Mouse (Mus musculus) thymus, postnatal 25 days (tissue): ENCODE results near the gene Bcl11a.

Source experiments
- DNase-seq: peaks from one replicate; pipeline ENCODE4 v3.0.0; 2022

The Bcl11a gene

GRCm38 (mm10) chr11:24133928-24134327 is 56.1 kb downstream of the Bcl11a start:
- no peak for DNase-seq

DNA sequence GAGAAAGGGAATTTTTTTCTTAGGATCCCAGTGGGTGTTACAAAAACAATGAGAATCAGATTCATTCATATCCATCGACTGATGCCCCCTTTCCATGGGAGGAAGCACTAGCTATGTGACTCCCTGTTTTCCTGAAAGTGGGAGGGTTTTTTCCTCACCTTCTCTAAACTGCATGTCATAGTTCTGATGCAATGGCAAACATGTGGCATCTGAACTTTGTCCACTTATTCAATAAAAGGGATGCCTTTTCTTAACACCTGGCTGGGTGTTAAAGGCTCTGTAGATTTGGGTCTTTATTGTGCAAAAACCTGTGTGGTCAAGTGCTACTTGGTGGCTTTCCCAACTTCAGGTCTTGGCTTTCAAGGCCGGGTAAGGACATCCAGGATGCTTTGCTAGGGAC is 57.4 kb downstream of the Bcl11a start:
- no peak for DNase-seq

GRCm38 (mm10) chr11:24136084-24136785 is 58.4 kb downstream of the Bcl11a start:
- no peak for DNase-seq

DNA sequence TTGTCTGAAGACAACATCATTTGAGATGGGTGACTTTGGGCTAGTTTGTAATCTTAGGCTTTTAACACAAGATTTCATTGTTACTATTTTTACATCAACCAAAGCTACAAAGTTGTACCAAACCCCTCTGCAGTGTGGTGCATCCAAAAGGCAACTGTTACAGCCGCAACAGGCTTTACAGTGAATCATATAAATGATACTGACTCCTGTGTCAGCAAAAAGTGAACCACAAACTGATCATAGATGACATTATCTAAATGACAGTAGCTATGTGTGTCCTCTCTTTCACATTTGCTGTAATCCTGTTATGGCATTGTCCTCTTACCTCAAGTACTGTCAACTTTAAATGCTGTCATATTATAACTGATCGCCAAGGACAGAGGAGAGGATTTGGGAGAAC is 60.0 kb downstream of the Bcl11a start:
- DNase-seq = no peak

DNA sequence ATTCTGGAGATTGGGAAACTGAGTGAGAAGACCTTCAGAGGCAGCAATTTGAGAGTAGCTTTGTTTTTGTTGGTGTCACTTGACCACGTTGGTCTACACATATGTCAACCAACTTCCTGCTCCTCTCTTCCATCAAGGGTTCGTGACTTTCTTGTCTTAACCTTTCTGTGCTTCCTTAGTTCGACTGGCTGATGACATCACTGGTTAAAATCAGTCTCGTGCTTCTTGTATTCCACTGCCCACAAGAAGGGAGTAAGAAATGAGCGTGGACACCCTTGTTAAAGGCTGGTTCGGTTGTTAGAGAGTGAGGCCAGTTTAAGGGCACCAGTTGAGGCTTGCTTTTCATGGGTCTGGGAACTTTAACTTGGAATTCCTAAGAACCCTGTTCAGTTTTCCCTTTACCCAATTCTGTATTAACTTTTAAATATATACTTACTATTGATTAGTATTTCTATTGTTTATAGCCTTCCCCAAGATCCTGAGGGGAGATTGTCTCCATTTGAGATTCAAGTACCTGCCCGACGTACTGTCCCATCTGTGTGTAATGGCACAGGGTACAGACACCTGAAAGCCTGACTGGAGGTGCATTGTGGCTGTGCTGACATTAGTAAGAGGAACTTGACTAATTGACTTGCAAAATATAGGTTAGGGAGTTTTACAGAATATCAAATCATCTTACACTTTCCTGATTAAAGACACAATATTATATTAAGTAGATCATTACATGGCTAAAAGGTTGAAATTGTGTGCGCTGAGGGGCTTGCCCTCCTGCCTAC is 60.9 kb downstream of the Bcl11a start:
- DNase-seq = no peak

DNA sequence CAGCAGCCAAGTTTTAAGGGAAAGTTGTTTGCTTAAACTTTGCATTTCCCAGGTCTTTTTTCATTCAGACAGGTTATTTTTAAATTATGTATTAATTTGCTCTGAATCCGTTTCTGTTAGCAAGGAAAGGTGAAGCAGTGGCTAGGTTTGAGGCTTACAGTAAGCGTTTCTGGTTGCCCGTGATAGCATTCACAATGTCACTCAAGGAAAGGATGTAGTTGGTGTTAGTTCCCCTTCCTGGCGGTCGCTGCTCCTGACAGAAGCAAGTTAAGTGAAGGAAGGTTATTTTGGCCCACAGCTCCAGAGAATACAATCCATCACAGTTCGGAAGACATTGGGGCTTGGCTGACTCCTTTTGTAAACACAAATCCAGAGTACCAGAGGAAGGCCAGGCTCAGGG is 61.6 kb downstream of the Bcl11a start:
- DNase-seq = no peak

GRCm38 (mm10) chr11:24139952-24140351 is 62.1 kb downstream of the Bcl11a start:
- DNase-seq = no peak

- no peak for DNase-seq
These were observed 63.1 kb downstream of the Bcl11a start for GRCm38 (mm10) chr11:24140948-24141347.

- no peak for DNase-seq
These were observed 63.8 kb downstream of the Bcl11a start for GRCm38 (mm10) chr11:24141479-24142251.

DNA sequence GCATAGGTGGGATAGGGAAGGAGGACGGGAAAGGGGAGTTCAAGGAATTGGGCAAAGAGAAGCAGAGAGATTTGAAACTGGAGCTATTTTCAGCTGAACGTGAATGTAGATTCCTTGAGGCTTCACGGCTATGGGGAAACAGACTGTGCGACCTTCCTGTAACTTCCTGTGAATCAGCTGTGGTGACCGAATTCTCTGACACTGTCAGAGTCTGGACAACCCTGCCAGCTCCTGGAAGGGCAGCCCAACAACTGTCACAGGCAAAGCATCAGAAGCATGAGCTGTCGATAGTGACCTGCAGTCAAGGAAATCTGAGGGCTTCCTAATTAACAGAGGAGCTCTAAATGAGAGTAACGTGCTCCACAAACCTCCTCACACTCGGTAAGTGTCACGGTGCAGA is 64.5 kb downstream of the Bcl11a start:
- no peak for DNase-seq

GRCm38 (mm10) chr11:24144159-24144946 is 66.5 kb downstream of the Bcl11a start:
- DNase-seq = no peak

- DNase-seq = no peak
These were observed 68.2 kb downstream of the Bcl11a start for GRCm38 (mm10) chr11:24146034-24146433.

- DNase-seq = no peak
These were observed 68.6 kb downstream of the Bcl11a start for GRCm38 (mm10) chr11:24146437-24146836.

DNA sequence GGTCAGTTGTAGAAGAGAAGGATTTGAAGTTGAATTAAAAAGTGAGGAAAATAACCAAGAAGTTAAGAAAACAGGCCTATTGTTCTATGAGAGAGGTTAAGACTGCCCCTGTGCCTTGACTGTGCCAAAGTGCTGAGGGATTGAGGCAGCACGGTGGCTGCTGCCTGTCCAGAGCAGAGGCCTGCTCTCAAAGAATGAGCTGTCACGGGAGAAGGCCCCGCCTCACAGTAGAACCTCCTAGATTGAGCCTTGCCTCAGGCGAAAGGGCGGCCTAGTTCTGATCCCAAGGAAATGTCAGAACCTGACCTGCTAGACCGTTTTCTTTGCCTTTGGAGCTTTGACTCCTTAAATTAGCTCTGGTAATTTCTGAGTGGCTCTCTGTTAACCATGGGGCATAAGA is 69.8 kb downstream of the Bcl11a start:
- DNase-seq = no peak

- no peak for DNase-seq
These were observed 70.7 kb downstream of the Bcl11a start for GRCm38 (mm10) chr11:24148545-24148944.

DNA sequence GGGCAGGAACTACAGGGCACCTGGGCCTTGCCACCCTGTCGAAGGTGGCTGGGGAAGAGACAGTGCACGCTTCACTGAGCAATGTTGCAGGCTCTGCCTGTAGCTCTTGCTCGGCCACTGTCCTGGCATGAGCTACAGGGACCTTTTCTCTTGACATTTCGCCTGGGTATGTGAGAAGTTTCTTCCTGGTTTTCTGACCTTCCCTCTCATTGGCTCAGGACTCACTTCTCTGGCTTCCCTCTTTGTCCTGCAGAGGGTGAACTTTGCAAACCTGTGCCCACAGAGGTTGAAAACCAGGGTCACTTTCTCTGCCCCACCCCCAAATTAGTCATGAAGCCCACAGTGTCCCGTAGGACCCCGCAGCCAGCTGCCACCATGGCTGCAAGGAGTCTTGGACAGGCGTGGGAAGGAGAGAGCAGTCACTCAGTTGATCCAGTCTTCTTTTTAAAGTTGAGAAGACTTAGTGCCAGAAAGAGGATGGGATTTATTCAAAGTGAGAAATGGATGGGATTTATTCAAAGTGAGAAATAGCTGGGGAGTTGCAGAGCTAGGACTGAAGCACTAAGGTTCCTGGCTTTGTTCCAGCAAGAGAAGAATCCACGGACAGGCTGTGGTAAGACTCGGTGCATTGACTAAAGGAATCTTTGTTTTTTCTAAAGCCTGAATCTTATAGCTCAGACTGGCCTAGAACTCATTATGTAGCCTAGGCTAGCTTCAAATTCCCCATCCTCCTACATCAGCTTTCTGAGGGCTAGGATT is 71.8 kb downstream of the Bcl11a start:
- no peak for DNase-seq

- no peak for DNase-seq
These were observed 74.4 kb downstream of the Bcl11a start for GRCm38 (mm10) chr11:24152076-24152784.

DNA sequence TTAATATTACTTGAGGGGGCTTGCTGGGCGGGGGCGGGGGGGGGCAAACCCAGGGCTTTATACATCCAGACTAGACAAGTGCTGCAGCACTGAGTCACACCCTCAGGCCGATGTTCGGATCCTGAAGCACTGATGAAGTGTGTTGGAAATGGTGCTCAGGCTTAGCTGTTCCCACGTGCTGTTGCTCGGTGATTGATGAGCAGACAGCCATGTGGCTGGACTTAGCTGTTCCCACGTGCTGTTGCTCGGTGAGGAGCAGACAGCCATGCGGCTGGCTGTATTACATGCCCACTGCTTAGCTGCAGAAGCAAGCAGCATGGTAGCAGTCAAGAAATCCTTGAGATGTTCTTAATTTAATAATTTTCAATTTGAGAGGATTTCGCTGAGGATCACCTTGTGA is 75.2 kb downstream of the Bcl11a start:
- no peak for DNase-seq

DNA sequence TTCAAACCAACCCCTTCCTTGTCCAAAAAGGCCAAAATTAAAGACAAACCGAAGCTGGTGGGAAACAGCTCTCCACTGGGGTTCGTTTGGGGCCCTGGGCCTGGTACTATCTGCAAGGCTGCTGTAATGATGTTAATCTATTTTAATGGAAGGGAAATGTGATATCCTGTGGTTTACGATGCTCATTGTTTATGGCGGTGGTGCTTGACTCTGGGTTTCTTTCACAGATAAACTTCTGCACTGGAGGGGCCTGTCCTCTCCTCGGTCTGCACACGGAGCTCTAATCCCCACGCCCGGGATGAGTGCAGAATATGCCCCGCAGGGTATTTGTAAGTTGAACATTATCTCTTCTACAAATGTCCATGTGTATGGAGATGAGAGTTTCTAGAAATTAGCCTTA is 80.2 kb downstream of the Bcl11a start:
- no peak for DNase-seq

DNA sequence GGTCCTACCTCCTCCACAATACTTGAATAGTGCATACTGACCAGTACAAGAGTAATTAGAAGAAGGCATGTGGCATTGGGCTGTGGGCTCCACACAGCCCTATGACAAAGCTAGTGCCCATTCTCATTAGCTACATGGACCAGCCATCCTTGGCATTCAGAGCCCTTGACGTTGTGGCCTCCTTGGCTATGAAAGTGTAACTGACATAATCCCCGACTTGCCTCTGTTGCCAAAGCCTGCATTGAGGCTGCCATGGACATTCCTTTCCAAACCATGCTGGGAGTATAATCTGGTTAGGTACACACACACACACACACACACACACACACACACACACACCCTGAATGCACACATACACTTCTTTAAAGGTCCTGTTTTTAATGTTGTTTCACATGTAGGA is 81.8 kb downstream of the Bcl11a start:
- no peak for DNase-seq

DNA sequence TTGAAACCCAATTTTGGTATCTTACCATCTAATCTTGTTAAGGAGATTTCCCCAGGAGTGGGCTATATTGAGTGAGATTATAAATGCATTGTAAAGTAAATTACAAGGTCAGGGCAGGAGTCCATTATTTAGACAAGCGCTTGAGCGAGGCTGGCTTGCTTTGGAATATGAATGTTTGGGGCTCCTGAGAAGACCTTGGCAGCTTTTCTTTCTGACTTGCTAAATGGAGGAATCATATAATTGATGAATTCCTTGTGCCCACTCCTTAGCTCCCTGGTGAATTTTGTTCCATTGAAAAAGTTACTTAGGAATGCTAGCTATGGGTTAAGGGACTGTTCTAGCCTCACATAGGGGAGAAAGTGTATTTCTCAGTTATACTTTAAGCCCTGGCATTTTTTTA is 83.6 kb downstream of the Bcl11a start:
- no peak for DNase-seq

GRCm38 (mm10) chr11:24162056-24162455 is 84.2 kb downstream of the Bcl11a start:
- DNase-seq = no peak
